Mouse (Mus musculus) ES-CJ7 (cell line): ENCODE measurements around the gene Ttc7b.

ENCODE experiments used
- DNase-seq: peaks from one replicate; pipeline ENCODE4 v3.0.0; 2011; ENCODE audit warnings: low read depth, low spot score

The Ttc7b gene

GRCm38 (mm10) chr12:100488368-100488767 is 32.3 kb downstream of the Ttc7b start:
- no peak for DNase-seq

- DNase-seq, result peak; percentile 29
Observed at GRCm38 (mm10) chr12:100486232-100486631, 34.4 kb downstream of the Ttc7b start.

GRCm38 (mm10) chr12:100483054-100483453 is 37.6 kb downstream of the Ttc7b start:
- DNase-seq, result no peak

- no peak for DNase-seq
Observed at GRCm38 (mm10) chr12:100482255-100482654, 38.4 kb downstream of the Ttc7b start.

- no peak for DNase-seq
Observed at GRCm38 (mm10) chr12:100481443-100482026, 39.1 kb downstream of the Ttc7b start.

GRCm38 (mm10) chr12:100480642-100481442 is 39.8 kb downstream of the Ttc7b start:
- DNase-seq, result no peak

- peak; percentile 76 for DNase-seq
Observed at GRCm38 (mm10) chr12:100479892-100480621, 40.6 kb downstream of the Ttc7b start.

GRCm38 (mm10) chr12:100479270-100479869 is 41.3 kb downstream of the Ttc7b start:
- no peak for DNase-seq

- DNase-seq, result no peak
Observed at GRCm38 (mm10) chr12:100478615-100479014, 42.0 kb downstream of the Ttc7b start.

GRCm38 (mm10) chr12:100478151-100478550 is 42.5 kb downstream of the Ttc7b start:
- DNase-seq, result no peak

GRCm38 (mm10) chr12:100477474-100477873 is 43.2 kb downstream of the Ttc7b start:
- DNase-seq, result no peak

- DNase-seq, result no peak
Observed at GRCm38 (mm10) chr12:100476351-100476750, 44.3 kb downstream of the Ttc7b start.

GRCm38 (mm10) chr12:100475489-100475888 is 45.1 kb downstream of the Ttc7b start:
- DNase-seq, result no peak

- no peak for DNase-seq
Observed at GRCm38 (mm10) chr12:100474661-100475321, 45.8 kb downstream of the Ttc7b start.

GRCm38 (mm10) chr12:100470295-100470694 is 50.3 kb downstream of the Ttc7b start:
- no peak for DNase-seq

GRCm38 (mm10) chr12:100469503-100470293 is 50.9 kb downstream of the Ttc7b start:
- no peak for DNase-seq

- peak; percentile 38 for DNase-seq
Observed at GRCm38 (mm10) chr12:100465101-100465715, 55.4 kb downstream of the Ttc7b start.

- no peak for DNase-seq
Observed at GRCm38 (mm10) chr12:100457701-100458100, 62.9 kb downstream of the Ttc7b start.

GRCm38 (mm10) chr12:100456257-100456975 is 64.2 kb downstream of the Ttc7b start:
- DNase-seq, result no peak

GRCm38 (mm10) chr12:100455453-100455852 is 65.2 kb downstream of the Ttc7b start:
- DNase-seq, result no peak
